ENCODE assay signal across 7 mouse cellular contexts in genomic region chr8:72421362-72422335, GRCm38 (mm10). TPM values are rescaled to one million over a fixed set of nuclear protein-coding genes. Genes with fewer than 3 reads are reported as not detected.
DNase-seq lines count a peak whose midpoint lies in the region; ATAC-seq lines count a peak whose summit lies in the region.

TSS of gene Eps15l1 (minus strand) at chr8:72421460.

- peak within 1 kb of the TSS; percentile 90 for H3K9ac ChIP-seq in embryonic facial prominence, embryonic 11.5 days (replicated peaks; ENCODE audit: low read length)
- peak within 1 kb of the TSS; percentile 94 for H3K9ac ChIP-seq in midbrain, embryonic 13.5 days (replicated peaks)

- WGBS in embryonic facial prominence, embryonic 11.5 days: under 1% methylated on average over 48 of the region's 48 CpGs
- under 1% methylated on average over 48 of the region's 48 CpGs for WGBS in limb, embryonic 10.5 days
- WGBS in midbrain, embryonic 13.5 days: under 1% methylated on average over 48 of the region's 48 CpGs

- peak; percentile 99 for DNase-seq in adrenal gland, postnatal 14 days
- DNase-seq in embryonic facial prominence, embryonic 11.5 days (ENCODE audit: low spot score): peak; percentile 99
- peak; percentile 100 for DNase-seq in kidney, adult 11 months
- peak; percentile 99 for DNase-seq in limb, embryonic 10.5 days (ENCODE audit: low spot score)
- peak; percentile 95 for DNase-seq in spleen, adult 12 weeks (ENCODE audit: low spot score)

- H3K27ac ChIP-seq in embryonic facial prominence, embryonic 11.5 days (replicated peaks; ENCODE audit: low read depth, low read length): peak within 1 kb of the TSS; percentile 78
- H3K27ac ChIP-seq in limb, embryonic 10.5 days: peak within 1 kb of the TSS; percentile 94
- H3K27ac ChIP-seq in midbrain, embryonic 13.5 days: peak within 1 kb of the TSS; percentile 90

- peak within 1 kb of the TSS; percentile 70 for H3K4me2 ChIP-seq in embryonic facial prominence, embryonic 11.5 days (ENCODE audit: low read depth, low read length)
- H3K4me2 ChIP-seq in midbrain, embryonic 13.5 days (replicated peaks): peak within 1 kb of the TSS; percentile 75

- peaks cover 5% of the 10 kb centered on the region; the same call in 1 of the 2 replicates for H3K4me1 ChIP-seq in embryonic facial prominence, embryonic 11.5 days (ENCODE audit: control insufficient read depth, insufficient read depth, low read length)
- peaks cover 31% of the 10 kb centered on the region for H3K4me1 ChIP-seq in limb, embryonic 10.5 days
- peaks cover 45% of the 10 kb centered on the region for H3K4me1 ChIP-seq in midbrain, embryonic 13.5 days (replicated peaks)

- H3K4me3 ChIP-seq in embryonic facial prominence, embryonic 11.5 days (ENCODE audit: low read depth, low read length): peak within 1 kb of the TSS; percentile 89
- peak within 1 kb of the TSS; percentile 97 for H3K4me3 ChIP-seq in limb, embryonic 10.5 days
- peak within 1 kb of the TSS; percentile 91 for H3K4me3 ChIP-seq in midbrain, embryonic 13.5 days (replicated peaks)

- H3K36me3 ChIP-seq in embryonic facial prominence, embryonic 11.5 days (replicated peaks; ENCODE audit: control insufficient read depth, insufficient read depth, low read depth, low read length): no peaks in the 10 kb centered on the region
- H3K36me3 ChIP-seq in limb, embryonic 10.5 days: peaks cover 24% of the 10 kb centered on the region
- peaks cover 5% of the 10 kb centered on the region; the same call in 1 of the 2 replicates for H3K36me3 ChIP-seq in midbrain, embryonic 13.5 days

- no peaks in the 10 kb centered on the region for H3K27me3 ChIP-seq in embryonic facial prominence, embryonic 11.5 days (ENCODE audit: control insufficient read depth, insufficient read depth, low read length)
- H3K27me3 ChIP-seq in limb, embryonic 10.5 days (ENCODE audit: low read depth, poor library complexity, severe bottlenecking): no peaks in the 10 kb centered on the region
- H3K27me3 ChIP-seq in midbrain, embryonic 13.5 days: no peaks in the 10 kb centered on the region

- peak; percentile 98 for ATAC-seq in embryonic facial prominence, embryonic 11.5 days (replicated peaks; ENCODE audit: insufficient number of reproducible peaks, low FRiP score, low TSS enrichment, low read depth)
- ATAC-seq in granulocyte monocyte progenitor cell, adult 5-6 weeks (replicated peaks; ENCODE audit: poor library complexity, severe bottlenecking): peak; percentile 90
- ATAC-seq in midbrain, embryonic 13.5 days: peak; percentile 98

- H3K9me3 ChIP-seq in embryonic facial prominence, embryonic 11.5 days (replicated peaks; ENCODE audit: control insufficient read depth, low read length): no peaks in the 10 kb centered on the region
- no peaks in the 10 kb centered on the region for H3K9me3 ChIP-seq in limb, embryonic 10.5 days (replicated peaks)
- no peaks in the 10 kb centered on the region for H3K9me3 ChIP-seq in midbrain, embryonic 13.5 days

RNA-seq across cellular contexts. Expression of gene Eps15l1, which starts in this region (rescaled TPM):
- 49.9 and 53.9 TPM in 2 replicates for total RNA-seq in adrenal gland, postnatal 14 days (2021)
- polyA plus RNA-seq in embryonic facial prominence, embryonic 11.5 days (2014; fragmentation: Nextera tagmentation; extraction: Ambion mirVana): 68.8 and 71.6 TPM in 2 replicates
- 58.3 and 64.3 TPM in 2 replicates for total RNA-seq in granulocyte monocyte progenitor cell, adult 5-6 weeks (2014; fragmentation: Nextera tagmentation)
- total RNA-seq in granulocyte monocyte progenitor cell, adult 5-6 weeks (2017): 34.8 and 38.6 TPM in 2 replicates
- 75.3 and 85.1 TPM in 2 replicates for polyA plus RNA-seq in limb, embryonic 10.5 days (2016; fragmentation: Nextera tagmentation; extraction: Ambion mirVana)
- 69.2 and 72.1 TPM in 2 replicates for polyA plus RNA-seq in midbrain, embryonic 13.5 days (2015; fragmentation: Nextera tagmentation; extraction: Ambion mirVana)

Comparison
In these comparisons a context has a peak if more than half of its experiments do, and no peak if none do; other contexts are left out.
1. Peak in every context shown above with its lines: DNase-seq, ATAC-seq, H3K4me3 ChIP-seq and H3K27ac ChIP-seq.